Mouse (Mus musculus) cerebellum, adult 2 months (tissue): ENCODE measurements around the gene C530025M09Rik. TPM values are rescaled to one million over a fixed set of nuclear protein-coding genes. Genes with fewer than 3 reads are reported as not detected.
A peak's percentile ranks its signal among the peaks of the same experiment; 100 is the strongest.

Experiments used
- DNase-seq, 2 experiments: peaks; one replicate each; pipeline ENCODE4 v3.0.0; 2021
- H3K27ac ChIP-seq: fragments of 200-500 bp; 2 replicates; pipeline ENCODE4 v1.5.1; 2012; ENCODE audit warnings: low read length, control low read depth, inconsistent platforms; ENCODE audit not compliant: insufficient read depth
- H3K27me3 ChIP-seq: fragments of 200-500 bp; 2 replicates; pipeline ENCODE4 v1.6.1; 2012; ENCODE audit warnings: inconsistent platforms, mild to moderate bottlenecking, low read length, moderate library complexity; ENCODE audit not compliant: control insufficient read depth, insufficient read depth
- H3K4me1 ChIP-seq: fragments of 200-500 bp; 2 replicates; pipeline ENCODE4 v1.6.1; 2011; ENCODE audit warnings: low read length; ENCODE audit not compliant: control insufficient read depth, insufficient read depth
- H3K4me3 ChIP-seq: fragments of 200-500 bp; replicated peaks from 2 replicates; pipeline ENCODE3; 2011; ENCODE audit warnings: mild to moderate bottlenecking, low read depth, low read length, control low read depth; ENCODE audit not compliant: insufficient read depth
- CTCF ChIP-seq: fragments of 200-500 bp; IDR thresholded peaks from 2 replicates; pipeline ENCODE4 v1.5.1; 2011; ENCODE audit warnings: low read depth, mild to moderate bottlenecking, control low read depth, low read length, moderate library complexity, borderline replicate concordance; ENCODE audit not compliant: insufficient read depth
- POLR2A ChIP-seq: fragments of 200-500 bp; IDR thresholded peaks from 2 replicates; pipeline ENCODE4 v1.6.1; 2011; ENCODE audit warnings: low read length, control low read depth, borderline replicate concordance; ENCODE audit not compliant: insufficient read depth
- WGBS: fragments of 180-500 bp; shearing (Covaris S2); methylation state at CpG from one replicate; pipeline ENCODE4 v1.1.7; 2018; 5-methylcytosine and 5-hydroxymethylcytosine counted together
- polyA plus RNA-seq: library from polyadenylated mRNA; depleted of rRNA; stranded (reverse); fragments of >200 nt; gene quantifications from 2 replicates; pipeline ENCODE4 v1.2.3, GENCODE M21; 2012

C530025M09Rik gene
- polyA plus RNA-seq, 1 experiment, result 0.18 TPM

GRCm38 (mm10) chr2:149848778-149849177 lies 17.8 kb upstream of the C530025M09Rik start:
- no peak for DNase-seq
- no peak for TF ChIP-seq CTCF
- no peak for TF ChIP-seq POLR2A
- no peaks in the 10 kb centered on the region for H3K4me1 ChIP-seq
- no peak overlapping the region for H3K4me3 ChIP-seq
- no peaks in the 10 kb centered on the region for H3K27me3 ChIP-seq
- 71% methylated on average over 4 of the region's 4 CpGs for WGBS
- H3K27ac ChIP-seq, result no peak overlapping the region

- Histone ChIP-seq H3K27me3 (no peaks in the 10 kb centered on the region), H3K4me3 (no peak overlapping the region), H3K27ac (no peak overlapping the region), H3K4me1 (peaks cover 3% of the 10 kb centered on the region; the same call in 1 of the 2 replicates)
- 70% methylated on average over 2 of the region's 2 CpGs for WGBS
- TF ChIP-seq POLR2A (no peak), CTCF (no peak)
- no peak for DNase-seq
Measured at GRCm38 (mm10) chr2:149844575-149844974, 13.6 kb upstream of the C530025M09Rik start.

- H3K27ac ChIP-seq, result no peak overlapping the region
- no peak overlapping the region for H3K4me3 ChIP-seq
- H3K27me3 ChIP-seq, result no peaks in the 10 kb centered on the region; the same call in 1 of the 2 replicates
- WGBS, result 6% methylated on average over 2 of the region's 2 CpGs
- no peak for TF ChIP-seq POLR2A
- TF ChIP-seq CTCF, result no peak
- peaks cover 9% of the 10 kb centered on the region; the same call in 1 of the 2 replicates for H3K4me1 ChIP-seq
- peak; percentile 67 to 81 for DNase-seq
Measured at GRCm38 (mm10) chr2:149839666-149840065, 8.7 kb upstream of the C530025M09Rik start.

- H3K27ac ChIP-seq, result no peak overlapping the region
- DNase-seq, result no peak
- WGBS, result 92% methylated on average over 2 of the region's 2 CpGs
Measured at GRCm38 (mm10) chr2:149836471-149837135, 5.6 kb upstream of the C530025M09Rik start.

GRCm38 (mm10) chr2:149835091-149835490 lies 4.1 kb upstream of the C530025M09Rik start:
- DNase-seq, result no peak
- WGBS, result 97% methylated on average over 1 of the region's 1 CpGs
- TF ChIP-seq CTCF (no peak), POLR2A (no peak)
- H3K27ac ChIP-seq, result no peak overlapping the region
- H3K4me1 ChIP-seq, result peaks cover 9% of the 10 kb centered on the region; the same call in 1 of the 2 replicates
- H3K27me3 ChIP-seq, result no peaks in the 10 kb centered on the region; the same call in 1 of the 2 replicates
- no peak overlapping the region for H3K4me3 ChIP-seq

More at GRCm38 (mm10) chr2:149836471-149837135, 5.6 kb upstream of the C530025M09Rik start:
- H3K4me3 ChIP-seq, result no peak overlapping the region
- no peak for TF ChIP-seq CTCF
- TF ChIP-seq POLR2A, result no peak
- no peaks in the 10 kb centered on the region; the same call in 1 of the 2 replicates for H3K27me3 ChIP-seq
- peaks cover 9% of the 10 kb centered on the region; the same call in 1 of the 2 replicates for H3K4me1 ChIP-seq

GRCm38 (mm10) chr2:149832301-149832700 lies 1.3 kb upstream of the C530025M09Rik start:
- no peak for TF ChIP-seq POLR2A
- DNase-seq, result peak in 1 of 2 experiments; percentile 36
- Histone ChIP-seq H3K27ac (no peak overlapping the region), H3K27me3 (no peaks in the 10 kb centered on the region), H3K4me3 (peak overlapping the region; percentile 89), H3K4me1 (no peaks in the 10 kb centered on the region)
- 37% methylated on average over 5 of the region's 5 CpGs for WGBS

GRCm38 (mm10) chr2:149831459-149832245 lies 639 bp upstream of the C530025M09Rik start:
- Histone ChIP-seq H3K27me3 (no peaks in the 10 kb centered on the region), H3K4me3 (peak overlapping the region; percentile 89), H3K4me1 (no peaks in the 10 kb centered on the region), H3K27ac (peak overlapping the region; percentile 65)
- TF ChIP-seq CTCF, result peak; percentile 13; the same call in 1 of the 2 replicates
- no peak for TF ChIP-seq POLR2A
- DNase-seq, result peak; percentile 60 to 73
- 2% methylated on average over 29 of the region's 29 CpGs for WGBS
